Mouse (Mus musculus): ENCODE results near the gene Tbl3. TPM values are rescaled to one million over a fixed set of nuclear protein-coding genes. Genes with fewer than 3 reads are reported as not detected.

Gene Tbl3
- polyA plus RNA-seq, 1 experiment from 2014 or later = 59.9 TPM

DNA sequence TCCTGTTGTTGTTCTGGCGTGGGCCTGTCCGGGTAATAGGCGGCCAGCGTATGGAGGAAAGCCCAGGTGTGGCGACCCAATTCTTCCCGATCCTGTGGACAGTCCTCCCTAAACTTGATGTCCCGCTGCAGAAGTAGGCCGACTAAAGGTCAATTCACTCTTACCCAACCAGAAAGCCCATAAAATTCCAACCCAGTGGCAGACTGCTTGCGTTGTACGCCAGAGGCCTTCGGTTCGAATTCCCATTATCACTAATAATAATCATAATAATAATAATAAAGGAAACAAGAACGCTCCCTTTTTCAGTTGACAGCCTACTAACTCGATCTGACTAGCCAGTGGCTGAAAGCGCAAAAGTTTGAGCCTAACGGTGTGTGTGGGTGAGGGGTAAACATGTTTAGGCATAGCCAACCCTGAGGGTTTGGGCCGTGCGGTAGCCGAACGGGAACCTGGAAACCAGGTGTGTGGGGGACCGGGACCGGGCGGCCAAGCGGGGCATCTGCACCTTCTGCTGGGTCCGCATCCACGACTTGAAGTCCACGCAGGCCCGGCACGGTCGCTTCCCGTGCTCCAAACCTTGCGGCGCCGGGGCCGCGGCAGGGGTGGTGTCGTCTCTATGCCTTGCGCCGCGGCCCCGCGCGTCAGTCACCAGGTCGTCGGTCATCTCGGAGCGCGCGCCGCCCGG is 12.0 kb downstream of the Tbl3 start:
- Histone ChIP-seq H3K4me1 (ENCODE audit: control insufficient read depth, insufficient read depth, low read length) (peaks cover 13% of the 10 kb centered on the region; the same call in 1 of the 2 replicates), H3K4me2 (ENCODE audit: low read depth, low read length) (peak overlapping the region; percentile 68), H3K9ac (replicated peaks; ENCODE audit: low read depth, low read length) (peak overlapping the region; percentile 81), H3K27ac (ENCODE audit: low read depth, low read length) (peak overlapping the region; percentile 78), H3K36me3 (ENCODE audit: control insufficient read depth, insufficient read depth, low read length) (peaks cover 10% of the 10 kb centered on the region), H3K27me3 (ENCODE audit: control insufficient read depth, insufficient read depth, low read length) (0 out of 2 replicates have a peak, but pooled peaks cover 2% of the 10 kb centered on the region), H3K4me3 (ENCODE audit: low read depth, low read length) (peak overlapping the region; percentile 75), H3K9me3 (ENCODE audit: control insufficient read depth, low read length) (no peaks in the 10 kb centered on the region)
- WGBS = 8% methylated on average over 31 of the region's 51 CpGs
- no peak; the same call in 1 of the 2 replicates for ATAC-seq (ENCODE audit: low read depth)

- Histone ChIP-seq H3K4me3 (ENCODE audit: low read depth, low read length) (no peak overlapping the region), H3K9me3 (ENCODE audit: control insufficient read depth, low read length) (no peaks in the 10 kb centered on the region), H3K4me2 (ENCODE audit: low read depth, low read length) (no peak overlapping the region), H3K9ac (replicated peaks; ENCODE audit: low read depth, low read length) (no peak overlapping the region), H3K27me3 (ENCODE audit: control insufficient read depth, insufficient read depth, low read length) (peaks cover 12% of the 10 kb centered on the region), H3K4me1 (ENCODE audit: control insufficient read depth, insufficient read depth, low read length) (peaks cover 24% of the 10 kb centered on the region; the same call in 1 of the 2 replicates), H3K36me3 (ENCODE audit: control insufficient read depth, insufficient read depth, low read length) (no peaks in the 10 kb centered on the region), H3K27ac (ENCODE audit: low read depth, low read length) (no peak overlapping the region)
- ATAC-seq (ENCODE audit: low read depth) = no peak
- 83% methylated on average over 5 of the region's 5 CpGs for WGBS
Observed at GRCm38 (mm10) chr17:24692385-24692784, 15.1 kb downstream of the Tbl3 start.

GRCm38 (mm10) chr17:24689251-24690081 is 18.0 kb downstream of the Tbl3 start, which contains the start of gene Syngr3:
Gene Syngr3, minus strand, starts transcription at chr17:24689955.
- peak within 1 kb of the TSS; percentile 74 for H3K4me3 ChIP-seq (ENCODE audit: low read depth, low read length)
- no peaks in the 10 kb centered on the region for H3K36me3 ChIP-seq (ENCODE audit: control insufficient read depth, insufficient read depth, low read length)
- H3K4me1 ChIP-seq (ENCODE audit: control insufficient read depth, insufficient read depth, low read length) = peaks cover 15% of the 10 kb centered on the region; the same call in 1 of the 2 replicates
- H3K4me2 ChIP-seq (ENCODE audit: low read depth, low read length) = peak within 1 kb of the TSS; percentile 72
- under 1% methylated on average over 50 of the region's 55 CpGs for whole genome bisulfite sequencing
- ATAC-seq (ENCODE audit: low read depth) = peak; percentile 72
- peaks cover 13% of the 10 kb centered on the region for H3K27me3 ChIP-seq (ENCODE audit: control insufficient read depth, insufficient read depth, low read length)
- peak within 1 kb of the TSS; percentile 88 for H3K27ac ChIP-seq (ENCODE audit: low read depth, low read length)
- H3K9ac ChIP-seq (replicated peaks; ENCODE audit: low read depth, low read length) = peak within 1 kb of the TSS; percentile 89
- no peaks in the 10 kb centered on the region for H3K9me3 ChIP-seq (ENCODE audit: control insufficient read depth, low read length)

- Histone ChIP-seq H3K36me3 (ENCODE audit: control insufficient read depth, insufficient read depth, low read length) (no peaks in the 10 kb centered on the region), H3K4me2 (ENCODE audit: low read depth, low read length) (peak overlapping the region; percentile 72), H3K4me3 (ENCODE audit: low read depth, low read length) (peak overlapping the region; percentile 19), H3K27ac (ENCODE audit: low read depth, low read length) (no peak overlapping the region), H3K9me3 (ENCODE audit: control insufficient read depth, low read length) (no peaks in the 10 kb centered on the region), H3K4me1 (ENCODE audit: control insufficient read depth, insufficient read depth, low read length) (peaks cover 15% of the 10 kb centered on the region; the same call in 1 of the 2 replicates), H3K27me3 (ENCODE audit: control insufficient read depth, insufficient read depth, low read length) (peaks cover 13% of the 10 kb centered on the region), H3K9ac (replicated peaks; ENCODE audit: low read depth, low read length) (peak overlapping the region; percentile 25)
- no peak for ATAC-seq (ENCODE audit: low read depth)
- WGBS = 19% methylated on average over 23 of the region's 23 CpGs
Observed at GRCm38 (mm10) chr17:24687599-24687998, 19.9 kb downstream of the Tbl3 start.

- WGBS = 1% methylated on average over 25 of the region's 25 CpGs
- no peak for ATAC-seq (ENCODE audit: low read depth)
- peak overlapping the region; percentile 72 for H3K4me2 ChIP-seq (ENCODE audit: low read depth, low read length)
Observed at GRCm38 (mm10) chr17:24687146-24687595, 20.3 kb downstream of the Tbl3 start.

DNA sequence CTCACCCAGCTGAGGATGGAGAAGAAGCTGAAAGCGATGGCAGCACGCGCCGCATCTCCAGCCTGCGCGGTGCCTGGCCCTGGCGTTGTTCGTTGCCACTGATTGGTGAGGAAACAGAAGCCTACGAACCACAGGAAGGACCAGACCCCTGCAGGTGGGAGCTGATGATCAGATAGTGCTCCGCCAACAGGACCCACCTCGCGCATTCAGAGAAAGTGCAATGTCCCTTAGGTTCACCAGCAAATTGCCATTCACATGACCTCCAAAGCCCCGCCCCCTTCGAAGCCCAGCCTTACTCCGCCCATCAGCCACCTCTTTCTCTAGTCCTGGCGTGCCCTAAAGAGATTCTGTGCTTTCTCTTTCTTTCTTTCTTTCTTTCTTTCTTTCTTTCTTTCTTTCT is 20.9 kb downstream of the Tbl3 start:
- peaks cover 15% of the 10 kb centered on the region; the same call in 1 of the 2 replicates for H3K4me1 ChIP-seq (ENCODE audit: control insufficient read depth, insufficient read depth, low read length)
- ATAC-seq (ENCODE audit: low read depth) = no peak
- H3K4me3 ChIP-seq (ENCODE audit: low read depth, low read length) = no peak overlapping the region
- no peaks in the 10 kb centered on the region for H3K9me3 ChIP-seq (ENCODE audit: control insufficient read depth, low read length)
- H3K27me3 ChIP-seq (ENCODE audit: control insufficient read depth, insufficient read depth, low read length) = peaks cover 13% of the 10 kb centered on the region
- H3K36me3 ChIP-seq (ENCODE audit: control insufficient read depth, insufficient read depth, low read length) = peaks cover under 1% of the 10 kb centered on the region; the same call in 1 of the 2 replicates
- WGBS = 34% methylated on average over 16 of the region's 16 CpGs
- H3K4me2 ChIP-seq (ENCODE audit: low read depth, low read length) = no peak overlapping the region
- H3K27ac ChIP-seq (ENCODE audit: low read depth, low read length) = no peak overlapping the region
- no peak overlapping the region for H3K9ac ChIP-seq (replicated peaks; ENCODE audit: low read depth, low read length)

More at GRCm38 (mm10) chr17:24687146-24687595, 20.3 kb downstream of the Tbl3 start:
- H3K4me1 ChIP-seq (ENCODE audit: control insufficient read depth, insufficient read depth, low read length) = peaks cover 15% of the 10 kb centered on the region; the same call in 1 of the 2 replicates
- H3K9me3 ChIP-seq (ENCODE audit: control insufficient read depth, low read length) = no peaks in the 10 kb centered on the region
- peak overlapping the region; percentile 19 for H3K4me3 ChIP-seq (ENCODE audit: low read depth, low read length)
- peaks cover 13% of the 10 kb centered on the region for H3K27me3 ChIP-seq (ENCODE audit: control insufficient read depth, insufficient read depth, low read length)
- no peaks in the 10 kb centered on the region for H3K36me3 ChIP-seq (ENCODE audit: control insufficient read depth, insufficient read depth, low read length)
- H3K9ac ChIP-seq (replicated peaks; ENCODE audit: low read depth, low read length) = peak overlapping the region; percentile 25
- no peak overlapping the region for H3K27ac ChIP-seq (ENCODE audit: low read depth, low read length)

GRCm38 (mm10) chr17:24677500-24678080 is 29.9 kb downstream of the Tbl3 start:
- WGBS = 91% methylated on average over 24 of the region's 24 CpGs
- Histone ChIP-seq H3K4me3 (ENCODE audit: low read depth, low read length) (no peak overlapping the region), H3K4me2 (ENCODE audit: low read depth, low read length) (no peak overlapping the region), H3K27ac (ENCODE audit: low read depth, low read length) (no peak overlapping the region), H3K4me1 (ENCODE audit: control insufficient read depth, insufficient read depth, low read length) (no peaks in the 10 kb centered on the region), H3K9ac (replicated peaks; ENCODE audit: low read depth, low read length) (no peak overlapping the region), H3K9me3 (ENCODE audit: control insufficient read depth, low read length) (no peaks in the 10 kb centered on the region), H3K36me3 (ENCODE audit: control insufficient read depth, insufficient read depth, low read length) (peaks cover 49% of the 10 kb centered on the region), H3K27me3 (ENCODE audit: control insufficient read depth, insufficient read depth, low read length) (no peaks in the 10 kb centered on the region)
- ATAC-seq (ENCODE audit: low read depth) = no peak

DNA sequence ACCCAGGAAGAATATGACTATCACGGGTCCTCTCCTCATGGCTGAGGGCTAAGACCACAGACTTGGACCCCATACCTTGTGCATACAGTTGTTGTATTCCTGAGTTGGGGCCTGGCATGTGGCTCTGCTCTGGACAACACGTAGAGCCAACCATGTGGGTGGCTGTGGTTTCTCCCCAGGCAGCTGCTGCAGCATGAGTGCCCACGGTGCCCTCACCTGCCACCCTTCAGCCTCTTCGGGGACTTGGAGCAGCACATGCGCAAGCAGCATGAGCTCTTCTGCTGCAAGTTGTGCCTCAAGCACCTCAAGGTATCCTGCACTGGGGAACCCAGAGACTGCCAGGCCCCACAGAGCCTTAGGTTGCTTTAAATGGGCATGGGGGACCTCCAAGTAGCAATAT is 30.6 kb downstream of the Tbl3 start:
- H3K4me3 ChIP-seq (ENCODE audit: low read depth, low read length) = no peak overlapping the region
- no peaks in the 10 kb centered on the region for H3K27me3 ChIP-seq (ENCODE audit: control insufficient read depth, insufficient read depth, low read length)
- no peaks in the 10 kb centered on the region for H3K9me3 ChIP-seq (ENCODE audit: control insufficient read depth, low read length)
- no peak for ATAC-seq (ENCODE audit: low read depth)
- H3K9ac ChIP-seq (replicated peaks; ENCODE audit: low read depth, low read length) = no peak overlapping the region
- H3K4me2 ChIP-seq (ENCODE audit: low read depth, low read length) = no peak overlapping the region
- WGBS = 92% methylated on average over 5 of the region's 5 CpGs
- peaks cover 49% of the 10 kb centered on the region for H3K36me3 ChIP-seq (ENCODE audit: control insufficient read depth, insufficient read depth, low read length)
- H3K4me1 ChIP-seq (ENCODE audit: control insufficient read depth, insufficient read depth, low read length) = peaks cover 4% of the 10 kb centered on the region; the same call in 1 of the 2 replicates
- no peak overlapping the region for H3K27ac ChIP-seq (ENCODE audit: low read depth, low read length)
